Mouse (Mus musculus): ENCODE measurements around the gene Hook1. TPM values are rescaled to one million over a fixed set of nuclear protein-coding genes. Genes with fewer than 3 reads are reported as not detected.
"Not testable (repeated sequence)": the region's sequence is repeated elsewhere in the genome, so short reads cannot be mapped to it uniquely, and the experiment has no call there.

Hook1 gene
- polyA plus RNA-seq, 1 experiment from 2014 or later: 31.7 TPM

DNA sequence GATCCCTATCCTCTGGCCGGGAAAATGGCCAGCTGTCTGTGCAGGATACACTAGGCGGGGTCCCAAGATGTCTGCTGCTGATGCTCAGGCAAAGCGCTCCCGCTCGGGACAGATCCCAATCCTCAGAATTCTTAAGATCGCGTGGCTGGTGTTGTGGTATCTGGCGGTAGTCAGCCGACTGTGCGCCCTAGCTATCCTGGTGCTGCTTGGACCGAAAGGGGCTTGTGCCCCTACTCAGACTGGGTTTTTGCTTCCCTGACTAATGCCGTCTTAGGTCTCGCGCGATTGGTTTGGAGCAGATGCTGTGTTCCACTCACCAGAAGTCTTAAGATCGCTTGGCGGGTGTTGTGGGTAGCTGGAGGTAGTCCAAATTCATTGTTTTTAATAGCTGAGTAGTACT lies 15.2 kb downstream of the Hook1 start:
- not testable (repeated sequence) for H3K27me3 ChIP-seq (replicated peaks); H3K4me1 ChIP-seq; H3K4me2 ChIP-seq (replicated peaks); H3K9me3 ChIP-seq; H3K27ac ChIP-seq; H3K4me3 ChIP-seq; H3K36me3 ChIP-seq; H3K9ac ChIP-seq; ATAC-seq (ENCODE audit: low FRiP score, low read depth)
- 96% methylated on average over 17 of the region's 17 CpGs for WGBS

DNA sequence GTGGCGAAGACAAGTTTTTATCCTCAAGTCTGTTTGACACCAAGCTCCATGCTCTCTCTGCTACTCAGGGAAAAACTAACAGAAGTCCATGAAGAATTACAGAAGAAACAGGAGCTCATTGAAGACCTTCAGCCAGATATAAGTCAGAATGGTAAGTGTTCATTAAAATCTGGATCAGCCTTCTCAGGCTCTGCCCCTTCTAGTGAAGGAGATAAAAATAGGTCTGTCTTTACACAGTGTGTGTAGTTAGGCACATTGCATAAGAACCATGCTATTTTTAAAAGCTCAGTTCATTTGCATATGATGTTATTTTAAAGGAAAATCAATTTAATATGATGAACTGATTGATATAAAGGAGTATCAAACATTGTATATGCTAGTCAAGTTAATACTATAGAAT lies 49.8 kb downstream of the Hook1 start:
- no peak for ATAC-seq (ENCODE audit: low FRiP score, low read depth)
- H3K27me3 ChIP-seq (replicated peaks): no peaks in the 10 kb centered on the region
- no peaks in the 10 kb centered on the region for H3K9me3 ChIP-seq
- WGBS: 98% methylated on average over 1 of the region's 1 CpGs
- H3K4me1 ChIP-seq: no peaks in the 10 kb centered on the region
- peaks cover 10% of the 10 kb centered on the region; the same call in 1 of the 2 replicates for H3K36me3 ChIP-seq
- H3K4me3 ChIP-seq: no peak overlapping the region
- no peak overlapping the region for H3K9ac ChIP-seq
- H3K4me2 ChIP-seq (replicated peaks): no peak overlapping the region
- H3K27ac ChIP-seq: no peak overlapping the region

DNA sequence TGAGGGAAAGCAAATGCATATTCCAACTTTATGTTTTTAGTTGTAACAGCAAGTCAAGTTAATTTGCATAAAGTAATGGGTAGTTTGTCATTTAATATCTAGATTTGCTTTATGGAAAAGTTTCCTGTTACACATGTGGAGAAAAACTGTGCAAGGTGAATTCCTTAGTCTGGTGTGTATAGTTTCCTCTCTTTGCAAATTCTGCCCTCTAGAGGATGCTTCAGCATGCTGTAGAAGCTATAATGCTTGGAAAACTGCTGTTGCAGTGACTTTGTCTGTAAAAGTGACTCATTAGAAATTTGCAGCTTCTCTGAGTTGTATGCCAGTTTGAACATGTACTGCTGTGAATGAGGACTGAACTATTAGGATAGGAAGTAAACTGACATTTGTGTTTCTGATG lies 55.8 kb downstream of the Hook1 start:
- Histone ChIP-seq H3K4me1 (no peaks in the 10 kb centered on the region), H3K36me3 (peaks cover 1% of the 10 kb centered on the region; the same call in 1 of the 2 replicates), H3K9ac (no peak overlapping the region), H3K27me3 (replicated peaks) (no peaks in the 10 kb centered on the region), H3K4me2 (replicated peaks) (no peak overlapping the region), H3K9me3 (no peaks in the 10 kb centered on the region), H3K4me3 (no peak overlapping the region), H3K27ac (no peak overlapping the region)
- ATAC-seq (ENCODE audit: low FRiP score, low read depth): no peak

DNA sequence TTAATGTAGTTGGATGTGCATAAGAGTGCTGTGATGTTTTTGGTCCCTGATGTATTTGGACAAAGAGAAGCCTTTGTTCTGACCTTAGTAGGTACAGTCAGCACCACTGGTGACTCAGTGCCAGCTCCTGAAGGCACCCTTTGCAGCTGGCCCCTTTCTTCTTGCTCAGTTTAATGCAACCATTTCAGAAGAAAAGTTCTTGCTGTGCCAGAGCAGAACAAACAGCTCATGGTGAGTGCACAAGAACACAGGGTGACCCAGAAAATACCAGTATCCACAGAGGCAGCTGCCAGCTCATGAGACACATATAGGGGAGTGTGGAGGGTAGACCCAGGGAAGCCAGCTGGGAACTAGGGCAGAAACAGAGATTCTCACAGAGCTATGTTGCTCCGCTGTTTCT lies 61.4 kb downstream of the Hook1 start:
- Histone ChIP-seq H3K36me3 (no peaks in the 10 kb centered on the region), H3K4me3 (no peak overlapping the region), H3K27ac (no peak overlapping the region), H3K9ac (no peak overlapping the region), H3K27me3 (replicated peaks) (no peaks in the 10 kb centered on the region), H3K4me1 (no peaks in the 10 kb centered on the region), H3K4me2 (replicated peaks) (no peak overlapping the region), H3K9me3 (no peaks in the 10 kb centered on the region)
- WGBS: 90% methylated on average over 1 of the region's 1 CpGs
- no peak for ATAC-seq (ENCODE audit: low FRiP score, low read depth)

DNA sequence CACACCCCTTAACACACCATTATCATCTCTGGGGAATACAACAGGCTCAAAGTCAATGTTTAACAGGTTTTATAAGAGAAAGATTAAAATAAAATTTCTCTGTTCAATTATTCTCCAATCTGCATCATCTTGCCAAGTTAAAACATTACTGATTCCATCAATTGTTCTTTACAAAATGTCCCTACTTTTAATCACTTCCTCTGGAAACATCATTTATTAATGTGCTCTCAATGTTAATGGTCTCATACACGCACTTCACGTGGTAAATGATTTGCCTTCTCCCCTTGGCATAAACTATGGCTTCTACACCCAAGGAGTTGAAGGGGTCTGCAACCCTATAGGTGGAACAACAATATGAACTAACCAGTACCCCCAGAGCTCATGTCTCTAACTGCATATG lies 93.1 kb downstream of the Hook1 start:
- Histone ChIP-seq H3K4me1 (no peaks in the 10 kb centered on the region), H3K9me3 (no peaks in the 10 kb centered on the region), H3K9ac (no peak overlapping the region), H3K4me2 (replicated peaks) (no peak overlapping the region), H3K4me3 (no peak overlapping the region), H3K36me3 (no peaks in the 10 kb centered on the region), H3K27ac (no peak overlapping the region), H3K27me3 (replicated peaks) (no peaks in the 10 kb centered on the region)
- ATAC-seq (ENCODE audit: low FRiP score, low read depth): no peak
- WGBS: 89% methylated on average over 2 of the region's 2 CpGs

DNA sequence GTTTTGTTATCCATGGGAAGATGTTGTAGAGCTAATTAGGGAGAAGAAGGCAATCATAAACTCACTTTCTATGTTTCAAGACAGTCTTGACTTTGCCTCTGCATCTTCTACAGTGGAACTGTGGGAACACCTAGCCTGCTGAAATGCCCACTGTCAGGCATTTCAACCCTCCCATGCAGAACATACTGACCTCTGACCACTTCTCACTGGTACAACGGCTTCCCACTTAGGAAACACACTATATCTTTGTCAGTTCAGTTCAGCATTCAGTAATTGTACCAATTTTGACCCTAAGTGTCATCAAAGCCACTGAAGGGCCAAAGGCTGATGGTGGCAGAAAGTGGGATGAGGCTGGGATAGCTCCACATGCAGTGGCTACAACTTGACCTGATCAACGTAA lies 95.0 kb downstream of the Hook1 start:
- Histone ChIP-seq H3K4me3 (no peak overlapping the region), H3K27ac (no peak overlapping the region), H3K27me3 (replicated peaks) (no peaks in the 10 kb centered on the region), H3K9ac (no peak overlapping the region), H3K9me3 (no peaks in the 10 kb centered on the region), H3K36me3 (no peaks in the 10 kb centered on the region), H3K4me2 (replicated peaks) (no peak overlapping the region), H3K4me1 (no peaks in the 10 kb centered on the region)
- 88% methylated on average over 2 of the region's 2 CpGs for WGBS
- no peak for ATAC-seq (ENCODE audit: low FRiP score, low read depth)

Other genes with a start within 250 kb of the Hook1 start
- gene Cyp2j13, start 110.3 kb downstream of the Hook1 start, polyA plus RNA-seq (2016; fragmentation: Nextera tagmentation; extraction: Ambion mirVana): not detected in 2 replicates
- gene Cyp2j12, start 173.9 kb downstream of the Hook1 start, polyA plus RNA-seq (2016; fragmentation: Nextera tagmentation; extraction: Ambion mirVana): not detected in 2 replicates